Mouse (Mus musculus) liver, embryonic 14.5 days (tissue): Measurements from ENCODE around the gene E130308A19Rik. TPM values are rescaled to one million over a fixed set of nuclear protein-coding genes. Genes with fewer than 3 reads are reported as not detected.

Experiments
- ATAC-seq: fragments of 200-750 bp; cut with Nextera tagmentation; 2 replicates; pipeline ENCODE4 v1.8.0; 2017; ENCODE audit warnings: moderate number of reproducible peaks, mild to moderate bottlenecking, moderate library complexity; ENCODE audit not compliant: insufficient read depth
- DNase-seq, 3 experiments: peaks; one replicate each; pipeline ENCODE4 v3.0.0-alpha.2; 2012 to 2013; ENCODE audit warnings: low read depth in 3 of 3, low spot score in 3 of 3
- H3K27ac ChIP-seq: fragments of 300-500 bp; sonication (generic); 2 replicates; pipeline ENCODE4 v1.5.1; 2014; ENCODE audit warnings: moderate library complexity, mild to moderate bottlenecking, control low read depth, inconsistent platforms
- H3K27me3 ChIP-seq: fragments of 300-500 bp; sonication (generic); 2 replicates; pipeline ENCODE4 v1.6.1; 2014; ENCODE audit warnings: mild to moderate bottlenecking, low read length, moderate library complexity; ENCODE audit not compliant: control insufficient read depth, insufficient read depth
- H3K36me3 ChIP-seq: fragments of 300-500 bp; sonication (generic); replicated peaks from 2 replicates; pipeline ENCODE4 v1.6.1; 2014; ENCODE audit warnings: low read depth; ENCODE audit not compliant: control insufficient read depth, insufficient read depth
- H3K4me1 ChIP-seq, 2 experiments: fragments of 200-500 bp in 1 of 2; fragments of 300-500 bp in 1 of 2; sonication (generic) in 1 of 2; replicated peaks; 2 replicates each; pipeline ENCODE4 v1.6.1; 2012 to 2014; ENCODE audit warnings: antibody characterized with exemption in 1 of 2, inconsistent platforms in 1 of 2, low read length in 1 of 2; ENCODE audit not compliant: control insufficient read depth in 2 of 2, insufficient read depth in 2 of 2
- H3K4me2 ChIP-seq: fragments of 300-500 bp; sonication (generic); 2 replicates; pipeline ENCODE4 v1.6.1; 2014; ENCODE audit warnings: low read depth, mild to moderate bottlenecking, control low read depth, moderate library complexity
- H3K4me3 ChIP-seq, 2 experiments: fragments of 200-500 bp in 1 of 2; fragments of 300-500 bp in 1 of 2; sonication (generic) in 1 of 2; 2 replicates each; pipeline ENCODE4 v1.5.1; 2012 to 2014; ENCODE audit warnings: low read depth in 2 of 2, low read length in 2 of 2, mild to moderate bottlenecking in 2 of 2, control low read depth in 1 of 2, inconsistent platforms in 1 of 2, moderate library complexity in 1 of 2; ENCODE audit not compliant: insufficient read depth in 1 of 2
- H3K9ac ChIP-seq: fragments of 300-500 bp; sonication (generic); replicated peaks from 2 replicates; pipeline ENCODE4 v1.6.1; 2014; ENCODE audit warnings: mild to moderate bottlenecking, control low read depth, moderate library complexity
- H3K9me3 ChIP-seq: fragments of 300-500 bp; sonication (generic); 2 replicates; pipeline ENCODE4 v1.6.1; 2016; ENCODE audit warnings: low read length, mixed read lengths; ENCODE audit not compliant: control insufficient read depth
- CTCF ChIP-seq: IDR thresholded peaks from 2 replicates; pipeline ENCODE4 v1.5.1; 2016; ENCODE audit warnings: antibody characterized with exemption, low read depth, control low read depth
- EP300 ChIP-seq: IDR thresholded peaks from 2 replicates; pipeline ENCODE4 v1.6.1; 2016; ENCODE audit warnings: antibody characterized with exemption, low read depth
- WGBS: fragments of 180-500 bp; shearing (Covaris S2); extraction: QIAGEN DNeasy Blood & Tissue Kit; methylation state at CpG from one replicate; pipeline ENCODE4 v1.1.7; 2014; ENCODE audit not compliant: insufficient replicate concordance; 5-methylcytosine and 5-hydroxymethylcytosine counted together
- polyA plus RNA-seq, 2 experiments: library from polyadenylated mRNA; depleted of rRNA in 1 of 2; stranded (reverse) in 1 of 2; unstranded in 1 of 2; fragments of >200 nt; fragmentation: Nextera tagmentation in 1 of 2; extraction: Ambion mirVana in 1 of 2; gene quantifications; 2 replicates each; pipeline versions ENCODE4 v1.2.1 to v1.2.3; 2012 to 2014

E130308A19Rik gene
- polyA plus RNA-seq (2012; rRNA removed), result 2.7 and 2.8 TPM in 2 replicates
- polyA plus RNA-seq (2014; fragmentation: Nextera tagmentation; extraction: Ambion mirVana), result 5.7 and 6.3 TPM in 2 replicates

GRCm38 (mm10) chr4:59625998-59626910, at the start of gene E130308A19Rik:
Gene E130308A19Rik, plus strand, starts transcription at chr4:59626211.
- Histone ChIP-seq H3K36me3 (no peaks in the 10 kb centered on the region), H3K9me3 (no peaks in the 10 kb centered on the region), H3K27me3 (no peaks in the 10 kb centered on the region), H3K27ac (peak within 1 kb of the TSS; percentile 3; the same call in 1 of the 2 replicates), H3K9ac (peak within 1 kb of the TSS; percentile 65), H3K4me2 (peak within 1 kb of the TSS; percentile 89), H3K4me3 (peak within 1 kb of the TSS; percentile 80 to 89), H3K4me1 (peaks cover 4% of the 10 kb centered on the region in 2 experiments; a peak in 3 of 4 replicates)
- under 1% methylated on average over 99 of the region's 120 CpGs for WGBS
- ATAC-seq (peak; percentile 94), DNase-seq (peak; percentile 67 to 70 (median 69))
- TF ChIP-seq CTCF, result no peak
- no peak for TF ChIP-seq EP300

GRCm38 (mm10) chr4:59580495-59581281, 45.3 kb upstream of the E130308A19Rik start:
- ATAC-seq, result no peak
- WGBS, result 1% methylated on average over 23 of the region's 23 CpGs

GRCm38 (mm10) chr4:59581314-59582185, 44.5 kb upstream of the E130308A19Rik start, which contains the start of gene Hsdl2:
Gene Hsdl2, plus strand, starts transcription at chr4:59581563.
- TF ChIP-seq EP300, result no peak
- no peak for TF ChIP-seq CTCF
- Histone ChIP-seq H3K4me1 (peaks cover 11 to 13% of the 10 kb centered on the region in 2 experiments), H3K9ac (peak within 1 kb of the TSS; percentile 78), H3K27me3 (no peaks in the 10 kb centered on the region), H3K27ac (peak within 1 kb of the TSS; percentile 72), H3K4me3 (peak within 1 kb of the TSS; percentile 77 to 99), H3K36me3 (no peaks in the 10 kb centered on the region), H3K4me2 (peak within 1 kb of the TSS; percentile 97), H3K9me3 (no peaks in the 10 kb centered on the region)
- peak; percentile 100 for DNase-seq
- 1% methylated on average over 61 of the region's 61 CpGs for WGBS
- peak; percentile 97 for ATAC-seq

More at GRCm38 (mm10) chr4:59580495-59581281, 45.3 kb upstream of the E130308A19Rik start:
- Histone ChIP-seq H3K4me1 (peaks cover 11 to 13% of the 10 kb centered on the region in 2 experiments), H3K9ac (peak overlapping the region; percentile 66), H3K9me3 (no peaks in the 10 kb centered on the region), H3K4me3 (peak overlapping the region; percentile 77 to 99), H3K36me3 (no peaks in the 10 kb centered on the region), H3K4me2 (peak overlapping the region; percentile 97), H3K27ac (peak overlapping the region; percentile 72), H3K27me3 (no peaks in the 10 kb centered on the region)
- no peak for DNase-seq
- TF ChIP-seq EP300 (no peak), CTCF (no peak)

- no peaks in the 10 kb centered on the region for H3K27me3 ChIP-seq
- H3K4me3 ChIP-seq, result peak overlapping the region; percentile 77 to 99
- WGBS, result 32% methylated on average over 6 of the region's 6 CpGs
- H3K27ac ChIP-seq, result no peak overlapping the region; the same call in 1 of the 2 replicates
- TF ChIP-seq CTCF, result no peak
- TF ChIP-seq EP300, result no peak
- no peaks in the 10 kb centered on the region for H3K9me3 ChIP-seq
- ATAC-seq (no peak), DNase-seq (no peak)
- no peaks in the 10 kb centered on the region for H3K36me3 ChIP-seq
- H3K4me2 ChIP-seq, result peak overlapping the region; percentile 70
- H3K9ac ChIP-seq, result peak overlapping the region; percentile 78
- H3K4me1 ChIP-seq, result peaks cover 11 to 13% of the 10 kb centered on the region in 2 experiments
These were observed 43.8 kb upstream of the E130308A19Rik start for GRCm38 (mm10) chr4:59582186-59582585.
